Mouse (Mus musculus): Measurements from ENCODE around the gene Tent2.

GRCm38 (mm10) chr13:93234267-93235039 lies 42.3 kb upstream of the Tent2 start:
- TF ChIP-seq CTCF (IDR thresholded peaks at IDR 0.05; ENCODE audit: control insufficient read depth, insufficient read depth, insufficient replicate concordance, low read depth, low read length) = no peak
- no peak for TF ChIP-seq POLR2A (IDR thresholded peaks at IDR 0.05; ENCODE audit: control insufficient read depth, low read depth, low read length)

Data from testis, adult 2 months (tissue).